Mouse (Mus musculus) frontal cortex, postnatal 14 days (tissue): ENCODE measurements at regions not wholly inside any gene's neighbourhood (a gene's known extent, or its start where the extent isn't known, plus 50 kb on each side); places are given as distances from the start of the nearest gene placed in this dataset.

Source experiments
- DNase-seq, 2 experiments: peaks; one replicate each; pipeline ENCODE4 v3.0.0; 2022; ENCODE audit warnings: low spot score in 2 of 2

GRCm38 (mm10) chr8:35302856-35303255, 462.7 kb upstream of the Gm19410 start:
- no peak for DNase-seq

GRCm38 (mm10) chr8:35321270-35321865, 444.2 kb upstream of the Gm19410 start:
- no peak for DNase-seq

- DNase-seq: no peak
These were observed 442.2 kb upstream of the Gm19410 start for GRCm38 (mm10) chr8:35323180-35323975.
